Mouse (Mus musculus): ENCODE measurements at regions not wholly inside any gene's neighbourhood (a gene's known extent, or its start where the extent isn't known, plus 50 kb on each side); places are given as distances from the start of the nearest gene placed in this dataset.

DNA sequence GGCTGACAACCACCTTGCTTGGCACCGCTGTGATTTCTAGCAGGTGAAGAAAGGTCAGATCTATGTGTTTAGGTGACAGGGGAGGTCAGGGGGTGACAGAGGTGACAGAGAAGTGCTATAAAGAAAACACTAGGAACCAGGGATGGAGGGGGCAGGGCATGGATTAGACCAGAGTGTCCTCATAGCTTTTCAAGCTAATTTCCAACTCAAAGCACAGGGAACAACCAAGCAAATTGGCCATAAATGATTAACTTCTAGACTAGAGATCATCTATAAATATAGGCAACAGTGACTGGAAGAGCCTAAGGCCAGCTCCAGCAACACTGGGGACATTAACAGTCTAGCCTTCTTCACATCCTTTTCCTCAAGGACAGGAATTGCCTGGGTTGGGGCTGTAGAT lies 72.9 kb upstream of the Dapk1 start:
- TF ChIP-seq GATA1 (IDR thresholded peaks at IDR 0.05; ENCODE audit: borderline replicate concordance, low read length), result no peak
- no peak for TF ChIP-seq FLI1 (IDR thresholded peaks at IDR 0.05; ENCODE audit: low read length)

All from megakaryocyte, embryonic 14.5 days (primary cell).